Mouse (Mus musculus): ENCODE data around the gene Dnaic1.

Gene Dnaic1

DNA sequence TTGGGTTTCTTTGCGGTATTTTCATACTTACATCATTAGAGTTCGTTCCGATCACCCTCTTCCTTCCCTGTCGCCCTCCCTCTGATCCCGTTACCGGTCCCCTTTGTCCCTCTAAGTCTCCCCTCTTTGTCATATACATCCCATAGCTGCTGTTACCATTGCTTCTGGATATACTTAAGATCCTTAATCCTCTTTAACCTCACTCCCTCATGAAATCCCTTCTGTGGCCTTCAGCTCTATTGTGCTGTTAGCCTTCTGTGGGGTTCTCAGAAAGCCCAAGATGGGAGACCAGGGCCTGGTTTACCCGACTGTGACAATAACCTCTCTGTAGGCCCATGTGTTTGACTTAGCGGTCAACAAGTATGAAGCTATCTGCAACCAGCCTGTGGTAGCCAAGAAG is 65.1 kb downstream of the Dnaic1 start:
- in situ Hi-C loops (cut with MseI, MboI), result no loop called here

DNA sequence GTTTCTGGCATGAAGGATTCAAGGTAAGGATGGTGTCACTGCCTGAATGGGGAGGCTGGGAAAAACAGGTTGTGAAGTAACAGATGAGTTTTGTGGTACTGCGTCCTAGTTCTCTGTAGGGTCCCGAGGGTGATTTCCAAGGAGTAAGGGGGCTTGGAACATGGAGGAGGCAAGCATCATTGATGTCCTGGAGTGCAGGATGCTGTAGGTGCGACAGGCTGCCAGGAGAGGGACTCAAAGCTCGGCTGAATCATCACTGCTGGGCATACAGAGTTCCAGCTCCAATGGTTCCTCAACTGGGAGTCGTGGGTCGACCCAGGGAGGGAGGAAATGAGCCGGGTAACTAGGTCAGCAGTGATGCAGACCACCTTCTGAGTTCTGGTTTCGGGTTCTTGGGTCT is 65.6 kb downstream of the Dnaic1 start:
- in situ Hi-C loops (cut with MseI, MboI), result no loop called here

DNA sequence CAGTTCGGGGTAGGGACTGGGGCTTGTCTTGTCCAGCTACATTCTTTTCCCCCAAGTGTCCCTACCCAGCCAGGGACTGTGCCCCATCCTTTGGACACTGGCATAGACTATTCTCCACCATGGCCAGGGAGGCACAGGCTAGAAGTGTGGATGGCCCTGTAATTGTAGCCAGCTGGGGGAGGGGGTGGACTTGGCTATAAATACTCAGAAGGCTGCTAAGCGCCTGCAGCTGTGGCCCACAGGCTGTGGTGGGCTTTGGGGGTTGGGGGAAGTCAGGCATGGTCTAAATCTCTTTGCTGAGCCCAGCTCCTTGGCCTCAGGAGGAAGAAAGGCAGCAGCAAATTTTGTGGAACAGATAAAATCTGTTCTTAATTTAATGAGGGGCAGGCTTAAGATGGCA is 66.3 kb downstream of the Dnaic1 start:
- in situ Hi-C loops (cut with MseI, MboI), result no loop called here

DNA sequence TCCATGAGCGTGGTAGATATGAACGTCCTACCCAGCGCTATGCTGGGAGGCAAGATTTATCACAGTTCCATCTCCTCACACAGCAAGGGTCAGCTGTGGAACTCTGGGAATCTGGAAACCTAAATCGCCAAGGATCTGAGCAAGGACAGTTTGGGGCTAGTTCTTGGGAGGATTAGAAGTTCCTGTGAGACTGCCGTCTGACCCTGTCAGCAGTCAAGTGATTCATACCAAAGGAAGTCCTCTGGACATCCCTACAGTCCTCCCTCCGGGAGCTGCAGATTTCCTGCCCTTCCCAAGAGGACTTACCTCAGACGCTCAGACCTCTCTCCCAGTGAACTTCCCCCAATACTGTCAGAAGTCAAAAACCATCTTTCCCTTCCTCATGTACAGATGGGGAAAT is 66.8 kb downstream of the Dnaic1 start:
- in situ Hi-C loops (cut with MseI, MboI), result no loop called here

DNA sequence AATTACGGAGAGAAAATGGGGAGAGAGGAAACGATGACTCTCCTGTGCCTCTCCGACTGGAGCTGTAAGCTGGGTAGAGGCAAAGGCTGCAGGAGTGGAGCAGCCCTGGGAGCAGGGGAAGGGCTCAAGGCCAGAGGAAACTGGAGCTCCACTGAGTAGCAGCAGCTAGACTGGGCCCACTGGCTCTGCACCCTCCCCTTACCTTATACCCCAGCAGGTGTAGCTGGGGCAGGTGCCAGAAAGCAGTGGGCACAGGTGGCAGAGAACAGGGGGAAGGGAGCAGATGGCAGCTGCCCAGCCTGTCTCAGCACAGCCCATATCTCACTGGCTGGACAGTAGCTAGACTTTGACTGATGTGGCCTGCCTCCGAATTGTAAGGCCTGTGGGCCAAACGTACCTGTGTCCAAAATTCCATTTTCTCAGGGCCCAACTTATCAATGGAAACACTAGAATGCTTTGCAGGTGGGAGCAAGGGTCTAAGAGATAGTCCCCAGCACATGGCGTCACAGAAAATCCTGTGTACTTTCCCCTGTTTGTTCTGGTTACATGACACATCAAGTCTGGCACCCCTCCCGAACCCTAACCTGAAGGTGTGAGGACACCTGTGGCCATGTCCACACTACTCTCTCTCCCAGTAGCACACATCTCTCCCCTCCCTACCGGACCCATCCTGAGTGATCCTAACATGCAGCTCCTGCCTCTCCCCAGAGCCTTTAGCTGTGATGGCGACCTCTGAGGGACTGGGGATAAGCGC is 67.5 kb downstream of the Dnaic1 start:
- in situ Hi-C loops (cut with MseI, MboI), result no loop called here

DNA sequence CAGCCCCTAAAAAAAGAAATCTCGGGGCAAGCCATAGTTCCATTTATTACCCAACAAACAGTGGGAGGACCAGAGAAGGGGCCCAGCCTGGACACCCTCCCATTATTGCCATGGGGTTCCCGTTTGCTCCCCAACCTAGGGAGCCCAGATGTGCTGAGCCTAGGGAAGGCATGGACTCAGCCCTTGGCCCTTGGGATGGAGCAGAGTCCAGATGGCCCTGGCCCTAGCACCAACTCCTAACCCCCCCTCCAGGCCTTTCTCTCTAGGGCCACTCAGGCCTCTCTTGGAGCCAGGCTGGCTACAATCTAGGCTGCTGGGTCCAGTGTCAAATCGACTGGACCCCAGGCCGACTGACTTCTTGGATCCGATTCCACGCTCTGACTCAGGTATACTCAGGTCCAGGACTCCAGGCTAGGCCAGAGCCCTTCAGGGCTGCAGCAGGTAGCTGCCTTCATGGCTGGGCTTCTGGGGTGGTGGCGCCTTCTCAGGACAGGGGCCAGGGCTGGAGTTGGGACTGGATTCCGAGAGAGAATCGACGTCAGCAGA is 68.7 kb downstream of the Dnaic1 start:
- in situ Hi-C loops (cut with MseI, MboI), result no loop called here

DNA sequence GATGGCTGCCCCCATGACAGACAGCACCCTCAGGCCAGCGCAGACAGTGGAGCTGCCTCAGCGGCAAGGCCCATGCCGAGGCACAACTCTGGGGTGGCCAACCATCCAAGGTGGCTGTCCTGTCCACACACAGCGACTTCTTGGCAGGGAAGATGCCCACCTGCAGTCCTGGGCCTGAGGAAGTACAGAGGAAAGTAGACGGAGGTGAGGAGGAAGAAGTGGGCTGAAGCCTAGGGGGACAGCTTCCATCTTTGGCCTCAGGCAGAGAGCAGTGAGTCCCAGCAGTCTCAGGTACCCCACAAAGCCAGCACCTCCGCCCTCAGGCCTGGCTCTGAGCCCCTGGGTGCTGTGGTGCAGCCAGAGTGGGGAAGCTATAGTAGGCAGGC is 69.2 kb downstream of the Dnaic1 start:
- in situ Hi-C loops (cut with MseI, MboI), result no loop called here

DNA sequence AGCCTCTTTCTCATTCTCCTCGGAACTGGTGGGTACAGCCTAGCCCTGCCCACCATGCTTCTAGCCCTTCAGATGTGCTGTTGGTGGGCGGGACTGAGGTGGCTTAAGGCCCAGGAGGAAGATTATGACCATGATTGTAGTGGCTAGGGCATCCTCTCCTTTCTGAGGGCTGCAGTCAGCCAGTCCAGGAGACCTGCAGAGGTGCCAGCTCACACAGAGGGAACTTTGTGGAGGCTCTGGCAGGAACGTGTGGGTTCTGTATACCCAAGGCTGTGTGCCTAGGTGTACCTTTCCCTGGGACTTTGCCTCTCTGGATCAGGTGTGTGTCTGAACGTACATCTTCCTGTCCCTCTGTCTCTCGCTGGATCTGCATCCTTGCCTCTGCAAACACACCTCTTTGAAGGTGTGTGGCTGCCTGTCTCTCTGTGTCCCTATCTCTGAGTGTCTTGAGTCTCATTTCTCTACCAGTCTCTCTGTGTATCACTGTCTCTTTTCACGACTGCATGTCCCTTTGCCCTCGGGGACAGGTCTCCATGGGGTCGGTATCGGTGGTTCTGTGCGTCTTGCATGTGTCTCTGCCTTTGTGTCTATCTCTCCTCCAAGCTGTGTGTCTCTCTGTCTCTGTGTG is 69.8 kb downstream of the Dnaic1 start:
- in situ Hi-C loops (cut with MseI, MboI), result no loop called here

DNA sequence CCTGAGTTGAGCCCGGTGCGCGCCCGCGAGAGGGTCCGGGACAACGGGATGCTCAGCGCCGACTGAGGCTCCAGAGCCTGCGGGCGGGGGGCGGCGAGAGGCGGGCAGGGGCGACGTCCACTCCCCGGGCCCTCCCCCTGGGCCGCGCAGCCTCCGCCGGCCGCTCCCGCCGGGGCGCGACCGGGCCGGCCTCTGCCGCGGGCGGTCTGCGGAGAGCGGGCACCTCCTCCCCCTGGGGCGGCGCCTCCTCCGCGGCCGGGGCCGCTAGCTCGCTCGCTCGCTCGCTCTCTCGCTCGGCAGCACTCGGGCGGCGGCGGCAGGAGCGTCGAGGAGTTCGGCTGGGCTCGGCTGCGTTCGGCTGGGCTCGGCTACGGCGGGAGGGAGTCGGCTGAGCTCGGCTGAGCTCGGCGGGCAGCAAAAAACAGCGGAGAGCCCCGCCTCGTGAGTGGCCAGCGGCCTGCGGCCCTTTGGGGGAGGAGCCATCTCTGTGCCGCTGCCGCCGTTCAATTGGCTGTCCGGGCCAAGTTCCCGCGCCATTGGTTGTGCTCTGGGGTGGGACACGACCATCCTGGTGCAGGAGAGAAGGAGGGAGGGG is 70.4 kb downstream of the Dnaic1 start, which contains the start of gene Enho:
Gene Enho (minus strand): TSS at position 412 of the 595 bp plus-strand sequence.
- in situ Hi-C loops (cut with MseI, MboI), result no loop called here

DNA sequence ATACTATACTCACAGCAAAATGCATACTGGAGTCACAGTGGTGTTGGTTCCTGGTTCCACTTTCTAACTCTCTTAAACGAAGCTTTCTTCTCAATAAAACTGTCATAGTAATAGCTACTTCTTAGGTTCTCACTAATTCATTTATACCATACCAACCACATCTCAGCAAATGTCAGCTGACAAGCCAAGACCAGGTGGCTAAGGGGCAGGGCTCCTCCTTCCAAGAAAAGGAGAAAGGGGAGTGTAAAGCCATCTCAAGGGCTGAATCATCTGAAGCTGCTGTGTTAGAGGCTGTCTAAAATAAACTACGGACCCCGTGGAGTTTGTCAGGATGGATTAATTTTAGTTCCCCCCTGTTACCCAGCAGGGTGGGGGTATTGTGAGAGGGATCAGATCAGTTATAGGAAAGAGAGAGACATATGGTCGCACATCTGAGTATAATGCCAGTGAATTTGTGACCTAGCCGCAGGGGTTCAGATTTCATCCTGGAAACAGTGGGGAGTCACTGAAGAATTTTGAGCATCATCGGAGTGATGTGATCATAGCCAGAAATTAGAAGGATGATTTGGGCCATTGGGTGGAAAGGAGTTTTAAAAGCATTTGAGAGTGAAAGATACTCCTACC is 71.7 kb downstream of the Dnaic1 start:
- in situ Hi-C loops (cut with MseI, MboI), result no loop called here

DNA sequence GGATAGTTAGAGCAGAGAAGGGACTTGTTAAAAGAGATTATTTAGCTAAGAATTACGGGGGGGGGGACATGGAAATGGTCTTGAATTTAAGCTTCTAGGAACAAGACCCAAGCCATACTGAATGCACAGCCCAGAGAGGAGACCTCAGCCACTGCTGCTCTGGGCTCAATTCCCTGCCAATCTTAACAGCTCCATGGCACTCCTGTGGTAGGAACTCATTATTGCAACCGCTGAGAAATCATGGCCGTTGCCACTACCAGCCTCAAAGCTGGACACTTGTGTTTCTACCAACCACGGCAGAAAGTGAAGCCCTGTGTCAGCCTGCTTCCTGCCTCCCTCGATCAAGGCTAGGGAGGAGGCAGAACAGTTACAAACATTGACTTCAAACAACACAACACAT is 75.9 kb downstream of the Dnaic1 start:
- in situ Hi-C loops (cut with MseI, MboI), result no loop called here

DNA sequence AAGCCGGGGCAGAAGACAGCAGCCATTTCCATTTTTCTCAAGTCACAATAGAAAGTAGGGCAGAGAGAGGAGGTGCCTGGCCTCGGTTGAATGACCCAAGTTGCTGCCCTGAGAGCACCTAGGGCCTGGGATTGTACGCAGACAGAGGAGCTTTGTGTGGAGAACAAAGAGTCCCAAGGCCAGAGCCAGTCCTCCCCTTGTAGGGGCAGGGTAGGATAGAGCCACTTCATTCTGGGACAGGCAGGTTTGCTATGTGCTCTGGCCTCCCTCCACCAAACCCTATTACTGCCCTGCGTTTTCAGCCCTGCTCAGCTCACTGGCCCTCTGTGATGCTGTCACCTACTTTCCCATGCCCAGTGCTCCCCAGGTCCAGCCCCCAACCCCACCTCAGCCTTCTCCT is 78.6 kb downstream of the Dnaic1 start:
- in situ Hi-C loops (cut with MseI, MboI), result no loop called here

DNA sequence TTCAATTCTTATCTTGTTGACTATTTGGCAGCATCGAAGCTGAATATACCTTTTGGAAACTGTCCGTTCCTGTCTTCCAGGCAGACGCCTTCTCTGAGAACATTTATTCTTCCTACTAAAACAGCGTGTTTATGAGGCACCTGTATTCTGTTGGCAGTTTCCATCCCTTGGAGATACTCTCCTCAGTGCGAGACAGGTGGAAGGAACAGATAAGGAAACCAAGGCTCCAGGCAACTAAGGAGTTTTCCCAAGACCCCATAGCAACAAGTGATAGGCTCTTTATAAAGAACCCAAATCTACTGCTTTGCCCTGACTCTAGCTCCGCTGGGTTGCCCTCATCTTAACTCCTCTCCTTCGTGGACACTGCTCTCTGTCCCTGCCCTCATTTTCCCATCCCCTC is 79.1 kb downstream of the Dnaic1 start:
- in situ Hi-C loops (cut with MseI, MboI), result no loop called here

DNA sequence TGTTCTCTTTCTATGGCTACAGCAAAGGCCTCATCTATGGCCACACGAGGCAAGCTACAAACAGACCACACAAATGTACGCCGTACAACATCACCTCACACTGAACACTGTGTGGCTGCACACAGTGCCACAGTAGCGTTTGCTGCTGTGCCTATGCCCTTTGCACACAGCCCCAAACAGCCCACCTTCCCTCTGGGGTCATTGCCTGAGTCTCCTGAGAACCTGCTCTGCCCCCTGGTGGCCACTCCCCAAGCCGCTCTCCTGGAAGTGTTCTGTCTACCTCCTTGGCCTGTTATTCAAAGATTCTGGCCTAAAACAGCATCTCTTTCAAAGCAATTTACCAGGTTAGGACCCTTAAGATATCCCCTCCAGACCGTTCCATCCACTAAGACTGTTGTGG is 83.7 kb downstream of the Dnaic1 start:
- in situ Hi-C loops (cut with MseI, MboI), result no loop called here

DNA sequence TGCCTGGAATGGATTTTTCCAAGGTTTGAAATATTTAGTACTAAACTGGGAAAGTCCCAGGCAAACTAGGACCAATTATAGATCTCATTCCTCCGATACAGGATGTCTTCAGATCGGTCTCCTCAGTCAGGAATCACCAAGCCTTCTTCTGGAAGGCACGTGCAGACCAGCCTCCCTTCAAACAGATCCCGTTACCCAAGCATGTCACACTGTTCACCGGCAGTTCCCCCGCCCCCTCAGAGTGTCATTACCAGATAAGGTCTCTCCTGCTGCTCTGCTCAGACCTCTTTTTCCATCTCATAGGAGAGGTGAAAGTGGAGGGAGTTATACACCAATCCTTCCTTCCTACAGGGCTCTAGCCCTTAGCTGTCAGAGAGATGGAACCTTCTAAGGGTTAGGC is 84.2 kb downstream of the Dnaic1 start:
- in situ Hi-C loops (cut with MseI, MboI), result no loop called here

DNA sequence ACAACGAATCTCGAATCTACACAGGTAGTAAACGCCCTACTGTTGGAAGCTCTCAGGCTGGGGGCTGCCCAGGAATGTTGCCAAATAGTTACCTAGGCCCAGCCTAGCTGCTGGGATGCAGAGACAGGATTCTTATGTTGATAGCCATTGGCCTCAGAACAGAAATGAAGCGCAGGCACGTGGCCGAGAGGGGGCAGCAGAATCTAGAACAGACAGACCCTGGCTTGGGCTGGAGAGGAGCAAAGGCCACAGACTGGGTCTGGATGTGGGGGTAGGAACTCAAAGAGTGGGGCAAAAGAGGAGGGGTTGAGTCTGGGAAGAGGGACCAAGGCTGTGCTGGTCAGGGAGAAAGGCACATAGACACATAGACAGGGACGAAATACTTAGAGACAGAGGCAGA is 84.6 kb downstream of the Dnaic1 start:
- in situ Hi-C loops (cut with MseI, MboI), result no loop called here

DNA sequence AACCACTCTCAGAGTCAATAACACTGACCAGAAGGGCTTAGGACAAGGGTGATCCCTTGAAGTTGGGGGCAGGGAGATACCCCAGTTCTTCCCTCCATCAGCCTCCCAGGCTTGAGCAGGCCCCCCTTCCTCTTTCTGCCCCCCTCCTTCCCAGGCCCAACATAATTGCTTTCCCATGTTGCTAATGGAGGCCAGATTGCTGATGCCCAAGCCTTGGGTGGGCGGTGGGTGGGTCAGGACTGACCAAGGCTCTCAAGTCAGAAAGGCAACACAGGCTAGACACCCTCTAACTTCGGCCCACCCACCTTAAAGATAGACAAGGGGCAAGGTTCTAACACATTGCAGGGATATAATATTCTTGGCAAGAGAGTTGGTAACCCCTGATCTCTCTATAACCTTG is 86.0 kb downstream of the Dnaic1 start:
- in situ Hi-C loops (cut with MseI, MboI), result loop anchor here in 1 of 2 experiments (5.0 kb wide), 1 partner anchor 52 kb away; no protein-coding TSS in a partner anchor

DNA sequence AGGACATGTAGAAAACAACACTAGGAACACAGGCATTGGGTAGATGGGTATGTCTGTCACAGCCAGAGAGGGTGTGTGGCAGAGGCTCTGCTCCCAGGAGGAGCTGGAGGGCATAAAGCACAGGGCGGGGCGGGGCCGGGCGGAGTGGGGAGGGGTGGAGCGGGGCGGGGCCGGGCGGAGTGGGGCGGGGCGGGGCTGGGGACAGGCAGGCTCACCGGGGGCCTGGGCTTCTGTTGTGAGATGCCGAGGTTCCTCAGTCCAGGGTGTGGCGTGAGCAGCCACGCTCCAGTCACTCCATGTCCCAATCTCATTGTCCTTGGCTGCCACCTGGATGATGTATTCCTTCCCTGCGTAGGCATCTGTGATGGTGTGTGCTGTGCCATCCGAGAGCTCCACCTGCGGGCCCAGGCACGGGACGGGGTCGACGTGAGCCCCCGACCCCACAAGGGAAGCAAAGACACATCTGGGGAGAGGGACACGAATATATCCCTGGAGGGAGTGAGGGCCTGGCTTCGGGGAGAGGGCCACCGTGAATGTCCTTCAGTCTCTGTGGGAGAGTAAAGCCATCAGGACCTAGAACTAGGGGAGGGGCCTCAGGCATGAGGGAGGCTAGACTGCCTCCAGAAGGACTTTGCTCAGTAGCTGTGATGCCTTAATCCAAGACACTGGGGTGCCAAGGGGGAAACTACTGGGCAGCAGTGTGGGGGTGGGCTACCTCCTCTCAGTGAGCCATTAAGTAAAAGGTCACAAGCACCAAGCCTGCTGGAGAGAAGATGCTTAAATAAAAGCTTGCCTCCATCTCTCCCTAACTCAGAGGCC is 89.2 kb downstream of the Dnaic1 start:
- in situ Hi-C loops (cut with MseI, MboI), result loop anchor here in 1 of 2 experiments (5.0 kb wide), 1 partner anchor 49 kb away; no protein-coding TSS in a partner anchor

DNA sequence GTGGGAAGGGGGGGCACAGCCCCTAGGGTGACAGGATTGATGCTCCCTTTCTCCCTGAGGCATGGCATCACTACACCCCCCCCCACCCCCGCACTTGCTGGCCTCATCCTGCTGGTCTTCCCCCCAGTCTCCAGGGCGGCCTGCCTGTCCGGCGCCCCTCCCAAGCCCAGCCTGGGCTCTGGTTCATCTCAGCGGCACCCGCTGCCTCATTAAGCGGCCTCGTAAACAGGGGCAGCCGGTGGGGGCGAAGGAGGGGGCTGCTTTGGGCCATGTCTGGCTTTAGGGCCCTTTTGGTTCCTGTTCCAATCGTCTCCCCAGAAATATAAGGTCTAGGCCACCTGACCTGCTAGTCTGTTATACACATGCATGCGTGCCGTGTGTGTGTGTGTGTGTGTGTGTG is 90.0 kb downstream of the Dnaic1 start:
- in situ Hi-C loops (cut with MseI, MboI), result loop anchor here in 1 of 2 experiments (5.0 kb wide), 1 partner anchor 48 kb away; no protein-coding TSS in a partner anchor

DNA sequence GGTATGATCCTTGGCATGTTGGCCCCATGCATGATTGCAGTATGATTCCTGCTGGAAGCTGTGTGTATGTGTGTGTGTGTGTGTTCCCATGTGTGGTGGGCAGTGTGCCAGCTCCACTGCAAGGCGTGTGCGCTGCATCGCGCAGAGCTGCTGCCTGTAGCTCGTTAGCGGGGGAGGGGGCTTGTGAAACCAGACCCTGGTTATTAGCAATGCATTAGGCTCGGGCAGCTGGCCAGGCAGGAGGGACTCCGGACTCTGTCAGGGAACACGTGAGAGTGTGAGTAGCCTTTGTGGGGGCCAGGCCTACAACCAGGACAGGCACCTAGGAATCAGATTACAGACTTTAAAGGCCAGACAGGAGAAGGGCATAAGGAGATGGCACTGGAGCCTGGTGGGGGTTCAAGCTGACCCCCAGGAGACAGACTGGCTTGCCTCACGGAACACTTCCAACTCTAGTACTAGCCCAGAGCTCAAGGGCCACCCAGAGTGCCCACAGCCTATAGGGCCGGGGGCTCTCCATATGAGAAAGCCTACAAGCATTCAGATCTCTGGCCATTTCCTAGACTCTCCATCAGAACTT is 91.4 kb downstream of the Dnaic1 start:
- in situ Hi-C loops (cut with MseI, MboI), result no loop called here

DNA sequence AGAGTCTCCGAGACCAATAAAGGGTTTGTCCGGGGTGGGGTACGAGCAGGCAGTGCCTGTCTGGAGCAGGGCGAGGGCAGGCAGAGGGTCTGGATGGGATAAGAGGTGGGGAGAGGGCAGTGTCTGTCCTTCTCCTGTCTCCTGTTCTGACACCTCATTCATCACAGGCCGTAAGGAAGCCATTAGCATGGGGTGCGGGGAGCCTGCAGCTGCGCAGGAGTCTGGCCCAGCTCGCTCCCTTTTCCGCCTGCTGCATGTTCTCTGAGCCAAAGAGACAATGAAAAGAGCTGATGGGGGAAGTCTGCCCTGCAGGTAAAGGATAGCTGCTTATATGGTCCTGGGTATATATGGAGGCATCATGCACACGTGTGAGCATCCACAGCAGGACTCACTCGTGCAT is 93.1 kb downstream of the Dnaic1 start:
- in situ Hi-C loops (cut with MseI, MboI), result no loop called here

Data from mouse trophoblast stem cell (cell line).